Mouse (Mus musculus): ENCODE measurements around the gene Alx1.

Gene Alx1

DNA sequence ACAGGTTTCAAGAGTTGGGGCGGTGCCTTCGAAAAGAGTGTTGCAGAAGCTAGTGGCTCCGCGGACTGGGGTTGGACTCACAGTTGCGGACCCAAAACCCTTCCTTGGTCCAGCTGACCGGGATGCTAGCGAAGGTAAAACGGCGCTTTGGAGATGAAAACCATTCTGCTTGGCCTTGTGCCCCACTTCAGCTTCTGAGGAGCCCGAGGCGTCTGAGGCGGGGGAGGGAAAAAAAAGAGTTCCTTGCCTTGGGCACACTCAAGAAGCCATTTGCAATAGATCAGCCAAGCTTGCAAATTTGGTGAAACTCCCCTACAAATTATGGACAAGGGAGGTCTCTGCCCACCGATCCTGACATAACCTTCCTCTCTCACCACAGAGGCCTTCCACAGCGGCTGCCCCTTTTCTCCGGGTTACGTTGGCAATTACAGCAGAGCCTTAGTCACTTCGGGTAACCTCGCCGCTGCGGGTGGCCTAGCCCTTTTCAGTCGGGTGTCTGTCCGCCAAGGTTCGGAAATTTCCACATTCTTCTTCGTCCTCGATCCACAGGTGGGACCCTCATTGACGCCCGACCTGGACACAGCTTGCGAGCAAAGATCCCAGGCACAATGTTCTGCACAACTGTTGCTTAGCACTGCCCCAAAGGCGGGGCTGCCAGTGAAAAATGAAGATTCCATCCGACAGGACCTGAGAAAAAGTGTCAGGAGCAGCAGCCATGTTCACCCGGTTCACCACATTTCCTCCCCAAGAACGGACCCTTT is at the start of gene Alx1:
TSS of gene Alx1 (minus strand) at position 486 of the 761 bp plus-strand sequence.
- DNase-seq, result no peak

DNA sequence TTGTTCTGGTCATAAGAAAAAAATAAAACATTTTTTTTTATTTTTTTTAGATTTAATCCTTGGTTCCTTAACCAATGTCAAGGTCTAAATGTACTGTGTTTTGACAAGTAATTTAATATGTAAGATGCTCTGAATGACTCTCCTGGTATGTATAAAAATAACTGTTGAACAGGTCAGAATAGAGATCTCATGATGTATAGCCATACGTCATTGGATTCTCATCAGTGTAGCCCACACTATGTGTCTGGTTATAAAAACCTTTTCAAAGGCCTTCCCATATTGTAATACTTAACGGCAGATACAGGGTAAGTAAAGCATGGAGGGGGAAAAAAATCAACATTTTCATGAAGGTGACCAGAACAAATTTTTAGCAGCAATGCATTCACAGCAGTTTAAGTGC is 19.6 kb upstream of the Alx1 start:
- DNase-seq, result no peak

GRCm38 (mm10) chr10:103046623-103047022 is 16.6 kb upstream of the Alx1 start:
- DNase-seq, result no peak

DNA sequence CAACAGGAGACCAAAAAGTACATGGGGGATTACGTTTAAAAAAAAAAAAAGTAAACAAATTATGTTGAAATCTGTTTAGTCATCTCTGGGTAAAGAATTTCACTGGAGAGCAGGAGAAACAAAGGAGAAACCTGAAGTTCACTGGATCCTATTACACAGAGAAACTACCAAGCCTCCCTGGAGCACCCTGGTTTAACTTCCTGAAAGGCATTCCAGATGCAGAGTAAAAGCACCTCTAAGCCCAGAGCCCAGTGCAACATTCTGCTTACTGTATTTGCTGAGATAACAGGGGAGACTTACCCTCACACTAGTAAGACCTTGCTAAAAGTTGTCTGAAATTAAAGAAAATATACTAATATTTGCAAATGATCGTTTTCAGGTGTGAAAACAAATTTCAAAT is 15.0 kb upstream of the Alx1 start:
- no peak for DNase-seq

GRCm38 (mm10) chr10:103035002-103035640 is 5.1 kb upstream of the Alx1 start:
- no peak for DNase-seq

DNA sequence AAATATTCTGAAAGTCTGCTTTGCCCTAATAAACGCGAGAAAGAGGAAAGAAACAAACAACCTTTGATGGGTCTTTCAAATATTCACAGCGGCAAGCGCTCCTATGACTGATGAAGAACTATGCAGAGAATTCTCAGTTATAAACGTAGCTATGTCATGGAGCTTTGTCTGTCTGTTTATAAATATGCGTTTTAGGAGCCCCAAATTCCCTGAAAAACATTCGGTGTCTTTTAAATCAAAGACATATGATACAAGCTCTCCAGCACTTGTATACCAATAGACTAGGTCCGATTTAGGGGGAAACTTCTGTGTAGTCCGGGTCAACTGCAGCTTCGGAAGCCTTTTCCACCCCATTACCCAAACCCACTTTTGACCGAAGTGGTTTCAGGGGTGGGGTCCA is 916 bp upstream of the Alx1 start:
- DNase-seq, result no peak

DNA sequence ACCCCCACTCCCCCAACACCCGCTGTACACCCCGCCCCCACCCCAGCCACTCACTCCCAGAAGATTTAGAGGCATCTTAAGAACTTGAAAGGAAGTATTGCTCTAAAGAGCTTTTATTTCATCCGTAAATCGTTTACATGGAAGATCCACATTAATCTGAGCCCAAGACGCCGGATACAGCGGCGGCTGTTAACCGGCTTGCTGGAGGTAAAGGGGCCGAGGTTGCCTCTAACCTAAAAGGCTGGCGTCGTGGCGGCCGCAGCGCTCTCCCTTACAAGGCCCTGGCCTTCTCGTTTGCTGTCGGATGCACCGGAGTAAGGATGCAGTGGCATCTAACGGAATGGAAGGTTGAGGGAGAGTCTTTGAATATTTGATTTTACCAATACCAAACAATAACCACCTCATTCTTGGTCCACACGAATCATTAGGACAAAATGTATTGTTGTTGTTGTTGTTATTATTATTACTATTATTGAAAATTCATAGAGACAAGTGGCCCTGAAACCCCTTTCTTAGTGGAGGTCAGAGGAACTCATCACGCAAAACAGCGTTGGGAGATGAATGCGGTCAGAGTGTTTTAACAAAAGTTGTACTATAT is 784 bp downstream of the Alx1 start:
- no peak for DNase-seq

GRCm38 (mm10) chr10:103028253-103029131 is 1.5 kb downstream of the Alx1 start:
- no peak for DNase-seq

DNA sequence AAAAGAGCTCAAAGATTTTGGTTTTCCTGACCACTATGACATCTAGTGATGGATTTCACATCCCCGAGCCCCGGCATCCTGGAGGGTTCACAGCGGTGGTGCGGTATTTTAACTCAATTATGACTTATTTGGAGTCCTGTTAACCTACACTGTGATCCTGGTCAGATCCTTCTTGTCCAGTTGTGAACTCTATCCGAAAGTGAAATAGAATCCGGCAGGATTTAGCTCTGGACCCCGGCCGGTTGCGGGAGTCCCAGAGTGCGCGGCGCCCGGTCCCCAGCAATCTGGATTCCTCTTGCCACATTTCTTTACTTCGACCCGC is 2.1 kb downstream of the Alx1 start:
- DNase-seq, result no peak

GRCm38 (mm10) chr10:103027226-103027930 is 2.6 kb downstream of the Alx1 start:
- DNase-seq, result no peak

DNA sequence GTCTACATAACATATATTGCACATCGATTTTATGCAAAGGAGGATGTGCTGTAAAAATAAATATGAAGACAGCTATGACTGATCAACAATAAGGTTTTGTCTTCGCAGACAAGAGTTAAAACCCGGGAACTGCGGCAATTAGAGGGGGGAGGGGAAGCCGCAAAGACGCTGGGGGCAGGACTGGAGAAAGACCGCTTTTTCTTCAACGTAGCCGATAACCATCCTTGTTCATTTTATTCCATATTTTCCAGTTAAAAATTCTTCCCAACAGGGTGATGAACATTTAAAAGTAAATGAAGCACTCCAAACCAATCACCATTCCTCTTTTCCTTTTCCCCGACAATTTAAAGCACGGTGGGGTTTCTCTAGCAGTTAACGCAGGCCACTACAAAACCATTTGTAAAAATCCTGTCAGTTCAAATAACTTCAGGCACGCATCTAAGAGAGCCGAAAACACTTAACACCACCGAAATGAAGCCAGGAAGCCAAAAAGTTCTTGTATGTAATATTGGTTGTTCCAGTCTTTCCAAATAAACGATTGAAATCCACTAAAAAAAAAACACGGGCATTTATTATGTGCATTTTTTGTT is 3.3 kb downstream of the Alx1 start:
- no peak for DNase-seq

GRCm38 (mm10) chr10:103002556-103002955 is 27.5 kb downstream of the Alx1 start:
- DNase-seq, result no peak

- DNase-seq, result no peak
Measured at GRCm38 (mm10) chr10:103000902-103001301, 29.1 kb downstream of the Alx1 start.

DNA sequence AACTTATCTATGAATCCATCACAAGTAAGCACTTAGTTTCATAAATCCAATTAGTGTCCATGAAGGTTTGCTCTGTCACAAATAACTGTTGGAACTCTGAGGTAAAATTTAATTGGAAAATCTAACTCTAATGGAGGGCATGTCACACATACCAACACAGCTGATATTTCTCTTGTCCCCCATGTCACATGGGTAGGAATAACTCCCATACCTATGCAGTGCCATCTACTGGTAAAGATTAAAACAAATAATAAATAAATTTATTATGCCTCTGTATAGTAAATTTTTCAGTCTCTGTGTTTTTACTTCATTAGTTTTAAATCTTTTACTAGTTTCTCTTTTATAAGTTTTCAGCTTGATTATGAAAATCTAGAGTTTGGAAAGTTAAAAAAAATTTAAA is 30.4 kb downstream of the Alx1 start:
- no peak for DNase-seq

DNA sequence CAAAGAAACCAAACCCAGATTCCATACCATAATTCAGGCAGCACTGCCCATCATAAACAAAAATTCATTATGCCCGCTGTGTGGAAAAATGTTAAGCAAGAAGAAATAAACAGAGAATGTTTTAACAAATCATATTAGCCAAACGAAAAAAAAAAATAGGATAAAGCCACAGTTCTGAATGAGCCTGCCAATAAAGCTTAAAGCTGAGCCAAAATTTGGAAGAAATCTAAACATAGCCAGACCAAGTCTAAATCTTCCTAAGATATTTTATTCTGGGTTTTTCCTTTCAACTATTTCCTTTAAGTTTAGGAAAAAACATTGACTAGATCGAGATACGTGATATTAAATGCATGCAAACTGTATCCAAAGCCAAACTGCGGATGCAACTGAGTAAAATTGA is 54.9 kb downstream of the Alx1 start:
- DNase-seq, result no peak

DNA sequence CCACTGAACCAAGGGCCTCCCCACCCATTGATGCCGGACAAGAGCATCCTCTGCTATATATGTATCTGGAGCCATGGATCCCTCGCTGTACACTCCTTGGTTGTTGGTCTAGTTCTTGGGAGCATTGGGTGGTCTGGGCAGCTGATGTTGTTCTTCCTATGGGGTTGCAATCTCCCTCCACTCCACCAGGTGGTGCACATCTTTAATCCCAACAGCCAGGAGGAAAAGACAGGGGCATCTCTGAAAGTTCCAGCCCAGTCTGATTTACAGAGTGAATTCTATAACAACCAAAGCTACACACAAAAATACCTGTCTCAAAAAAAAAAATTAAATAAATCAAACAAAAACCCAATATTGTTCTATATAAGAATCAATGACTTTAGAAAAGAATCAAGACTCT is 70.4 kb downstream of the Alx1 start:
- DNase-seq, result no peak
